Mouse (Mus musculus): ENCODE measurements around the gene Raver2. TPM values are rescaled to one million over a fixed set of nuclear protein-coding genes. Genes with fewer than 3 reads are reported as not detected.

The Raver2 gene
- total RNA-seq, 2 experiments from 2014 or later, result 5.9 TPM

GRCm38 (mm10) chr4:101174916-101175625 lies 106.3 kb downstream of the Raver2 start:
- no peak for DNase-seq

GRCm38 (mm10) chr4:101176123-101176522 lies 107.3 kb downstream of the Raver2 start:
- DNase-seq, result no peak

DNA sequence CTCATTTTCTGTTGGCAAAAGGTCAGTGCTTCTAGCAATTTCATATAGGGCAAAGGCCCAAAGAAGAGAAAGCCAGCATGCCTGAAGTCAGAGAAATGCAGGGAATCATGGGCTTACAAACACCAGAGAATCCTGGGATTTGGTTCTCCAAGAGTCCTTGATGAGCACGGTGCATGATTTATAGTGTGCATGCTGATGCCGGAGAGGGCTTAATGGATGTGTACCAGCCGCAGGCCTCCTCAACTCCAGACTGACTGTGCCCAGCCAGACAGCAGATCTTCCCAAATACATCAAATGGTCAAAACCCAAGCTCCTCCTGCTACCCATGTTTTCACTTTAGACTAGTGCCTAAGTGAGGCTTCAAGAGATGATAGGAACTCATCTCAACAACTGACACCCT lies 109.0 kb downstream of the Raver2 start:
- no peak for DNase-seq

- DNase-seq, result no peak
Measured at GRCm38 (mm10) chr4:101179076-101179475, 110.3 kb downstream of the Raver2 start.

DNA sequence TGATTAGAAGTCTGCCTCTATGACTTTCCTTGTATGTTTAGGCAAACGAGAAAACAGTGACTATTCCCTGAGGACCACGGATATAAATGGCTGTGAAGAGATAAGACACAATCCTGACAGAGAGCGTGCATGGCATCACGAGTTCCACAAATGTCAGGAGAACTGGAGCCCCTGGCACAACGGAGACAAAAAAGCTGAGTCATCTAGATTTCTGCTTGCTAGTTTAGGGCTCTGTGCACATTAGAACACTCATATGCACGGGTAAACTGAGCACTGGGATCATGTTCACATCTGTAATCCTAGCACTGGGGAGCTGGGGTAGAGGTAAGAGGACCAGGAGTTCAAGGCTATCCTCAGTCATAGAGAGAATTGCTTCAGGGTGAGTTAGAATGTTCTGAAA lies 111.1 kb downstream of the Raver2 start:
- DNase-seq, result no peak

GRCm38 (mm10) chr4:101180681-101181080 lies 111.9 kb downstream of the Raver2 start:
- DNase-seq, result no peak

DNA sequence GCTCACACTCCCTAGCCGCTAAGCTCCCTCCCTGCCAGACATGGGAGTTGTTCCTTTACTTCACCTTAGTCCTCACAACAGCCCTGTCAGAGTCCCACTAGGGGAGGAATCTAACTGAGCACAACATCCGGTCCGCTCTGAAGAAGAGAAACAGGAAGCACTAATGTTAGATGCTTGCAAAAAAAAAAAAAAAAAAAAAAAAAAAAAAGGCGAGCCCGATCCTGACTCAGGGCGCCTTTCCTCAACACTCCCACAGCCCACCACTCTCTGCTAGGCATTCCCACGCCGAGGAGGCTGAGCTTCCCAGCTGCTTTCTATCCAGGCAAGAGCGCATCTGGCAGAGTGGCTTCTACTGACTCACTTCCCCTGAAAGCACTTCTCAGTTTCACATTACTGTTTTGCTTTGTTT lies 113.8 kb downstream of the Raver2 start:
- no peak for DNase-seq

- DNase-seq, result no peak
Measured at GRCm38 (mm10) chr4:101185216-101185615, 116.4 kb downstream of the Raver2 start.

DNA sequence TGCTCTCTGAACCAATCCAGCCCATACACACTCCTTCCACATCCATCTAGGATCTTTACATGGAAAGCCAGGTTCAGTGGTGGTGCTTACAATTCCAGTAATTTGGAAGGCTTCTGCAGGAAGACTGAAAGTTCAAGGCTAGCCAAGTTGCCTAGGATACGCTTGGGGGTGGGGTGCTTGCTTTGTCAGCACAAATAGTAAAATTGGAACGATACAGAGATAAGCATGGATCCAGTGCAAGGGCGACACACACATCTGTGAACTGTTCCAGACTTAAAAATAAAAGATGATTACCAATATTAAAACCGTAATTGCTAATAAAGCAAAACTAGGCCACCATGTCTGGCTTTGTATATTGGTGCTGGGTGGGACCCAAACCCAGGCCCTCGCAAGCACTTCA lies 117.8 kb downstream of the Raver2 start:
- DNase-seq, result no peak

- no peak for DNase-seq
Measured at GRCm38 (mm10) chr4:101187381-101187780, 118.6 kb downstream of the Raver2 start.

- DNase-seq, result no peak
Measured at GRCm38 (mm10) chr4:101192241-101192976, 123.6 kb downstream of the Raver2 start.

- DNase-seq, result no peak
Measured at GRCm38 (mm10) chr4:101194170-101194569, 125.4 kb downstream of the Raver2 start.

- DNase-seq, result no peak
Measured at GRCm38 (mm10) chr4:101196407-101196806, 127.6 kb downstream of the Raver2 start.

- DNase-seq, result no peak
Measured at GRCm38 (mm10) chr4:101197421-101198170, 128.8 kb downstream of the Raver2 start.

GRCm38 (mm10) chr4:101198333-101198732 lies 129.6 kb downstream of the Raver2 start:
- DNase-seq, result peak; percentile 55

GRCm38 (mm10) chr4:101199433-101200081 lies 130.8 kb downstream of the Raver2 start:
- DNase-seq, result no peak

Other genes starting within 250 kb of the Raver2 start
- not detected for gene Gm10577, start 48.3 kb upstream of the Raver2 start, total RNA-seq (2021)
- 100 to 1,000 TPM; 110 to 129 TPM for gene Jak1, start 196.3 kb downstream of the Raver2 start, total RNA-seq (2021)

All from gastrocnemius, postnatal 10 days (tissue).